Mouse (Mus musculus) kidney, adult 18-20 months (tissue): ENCODE data around the gene Anapc5.
A peak's percentile ranks its signal among the peaks of the same experiment; 100 is the strongest.

Experiments used
- DNase-seq: peaks from one replicate; pipeline ENCODE4 v3.0.0; 2021

Anapc5 gene

DNA sequence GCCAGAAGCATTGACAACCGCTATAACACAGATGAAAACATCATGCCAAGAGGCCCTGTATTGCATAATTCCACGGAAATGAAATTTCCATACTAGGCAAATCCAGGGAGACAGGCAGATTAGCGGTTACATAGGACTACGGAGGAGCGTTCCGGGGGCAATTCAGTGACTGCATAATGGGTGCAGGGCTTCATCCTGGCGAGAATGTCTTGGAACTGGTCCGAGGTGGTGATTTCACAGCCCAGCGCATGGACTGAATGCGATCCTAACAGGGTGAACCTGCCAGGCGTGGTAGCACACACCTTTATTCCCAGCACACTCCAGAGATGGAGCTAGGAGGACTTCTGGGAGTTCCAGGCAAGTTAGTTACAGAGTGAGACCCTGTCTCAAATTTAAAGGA, 53.9 kb downstream of the Anapc5 start:
- no peak for DNase-seq

DNA sequence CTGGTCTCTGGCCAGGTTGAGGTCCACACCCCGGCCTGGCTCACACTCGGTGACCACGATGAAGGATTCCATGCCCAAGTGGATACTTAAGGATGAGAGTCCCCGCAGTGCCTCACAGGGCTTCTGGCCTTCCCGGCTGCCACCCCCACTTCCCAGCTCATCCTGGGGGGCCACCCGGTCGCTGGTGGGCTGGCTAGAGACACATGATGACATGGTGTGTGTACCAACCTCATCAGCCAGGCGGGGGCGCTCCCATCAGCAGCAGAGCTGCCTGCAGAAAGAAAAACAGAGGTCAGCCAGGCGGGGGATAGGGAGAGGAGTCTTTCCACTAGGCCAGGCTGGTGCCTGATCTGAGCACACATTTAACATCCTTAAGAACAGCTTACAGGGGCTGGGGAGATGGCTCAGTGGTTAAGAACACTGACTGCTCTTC, 57.1 kb downstream of the Anapc5 start:
- DNase-seq: peak; percentile 35

DNA sequence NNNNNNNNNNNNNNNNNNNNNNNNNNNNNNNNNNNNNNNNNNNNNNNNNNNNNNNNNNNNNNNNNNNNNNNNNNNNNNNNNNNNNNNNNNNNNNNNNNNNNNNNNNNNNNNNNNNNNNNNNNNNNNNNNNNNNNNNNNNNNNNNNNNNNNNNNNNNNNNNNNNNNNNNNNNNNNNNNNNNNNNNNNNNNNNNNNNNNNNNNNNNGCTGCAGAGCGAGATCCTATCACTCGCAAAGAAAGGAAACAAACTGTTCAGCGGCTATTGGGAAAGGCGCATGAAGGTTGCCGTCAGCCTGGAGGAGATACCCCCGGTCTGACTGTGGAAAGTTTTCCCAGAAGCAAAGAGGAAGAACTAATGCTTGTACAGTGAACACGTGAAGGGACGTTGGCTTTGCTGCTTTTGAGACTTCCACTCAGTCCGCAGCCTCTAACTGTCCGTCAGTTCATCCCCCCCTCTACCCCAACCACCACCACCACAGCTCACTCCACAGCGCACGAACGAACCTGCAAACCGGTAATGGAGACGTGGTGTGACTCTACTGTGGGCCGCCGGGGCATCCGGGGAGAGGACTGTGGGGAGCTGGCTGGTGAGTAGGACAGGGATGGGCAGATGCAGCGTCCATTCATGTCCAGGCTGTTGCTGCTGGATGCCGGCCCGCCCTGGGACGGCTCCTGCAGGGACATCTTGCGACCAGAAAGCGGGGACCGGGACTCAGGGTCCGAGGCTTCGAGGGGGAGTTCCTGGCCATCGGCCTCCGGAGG, 57.7 kb downstream of the Anapc5 start:
- no peak for DNase-seq

DNA sequence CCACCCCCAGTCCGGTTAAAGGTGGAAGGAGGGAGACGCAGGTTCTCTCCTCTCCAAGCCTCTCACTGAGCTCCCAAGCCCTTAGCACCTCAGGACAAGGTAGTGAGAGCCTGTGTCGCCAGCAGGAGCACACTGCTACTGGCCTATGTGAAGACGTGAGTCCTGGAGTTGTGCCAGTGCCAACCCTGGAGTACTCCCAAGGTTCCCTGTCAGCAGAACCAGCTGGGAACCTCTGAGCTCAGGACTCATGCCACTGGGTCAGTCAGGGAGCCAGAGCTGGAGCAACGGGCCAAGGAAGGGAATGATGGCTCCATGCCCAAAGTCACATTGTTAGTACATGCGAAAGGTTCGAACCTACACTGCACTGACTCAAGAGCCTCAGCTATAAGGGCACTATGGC, 64.5 kb downstream of the Anapc5 start:
- DNase-seq: peak; percentile 79

DNA sequence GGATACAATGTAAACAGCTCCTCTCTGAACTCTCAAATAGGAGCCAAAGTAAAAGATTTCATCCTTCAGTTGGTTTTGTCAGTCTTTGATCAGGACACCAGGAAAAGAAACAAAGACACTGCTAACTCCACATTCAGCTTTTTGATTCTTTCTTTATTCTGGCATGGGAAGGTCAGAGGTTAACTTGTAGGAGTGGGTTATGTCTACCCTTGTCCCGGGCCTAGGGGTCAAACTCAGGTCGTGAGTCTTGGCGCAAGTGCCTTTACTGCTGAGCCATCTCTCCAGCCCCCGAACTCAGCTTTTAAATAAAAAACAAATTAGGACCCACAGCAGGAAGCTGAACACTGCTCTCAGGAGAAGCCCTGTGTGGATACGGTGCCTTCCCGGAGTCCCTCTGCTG, 65.0 kb downstream of the Anapc5 start:
- DNase-seq: no peak

DNA sequence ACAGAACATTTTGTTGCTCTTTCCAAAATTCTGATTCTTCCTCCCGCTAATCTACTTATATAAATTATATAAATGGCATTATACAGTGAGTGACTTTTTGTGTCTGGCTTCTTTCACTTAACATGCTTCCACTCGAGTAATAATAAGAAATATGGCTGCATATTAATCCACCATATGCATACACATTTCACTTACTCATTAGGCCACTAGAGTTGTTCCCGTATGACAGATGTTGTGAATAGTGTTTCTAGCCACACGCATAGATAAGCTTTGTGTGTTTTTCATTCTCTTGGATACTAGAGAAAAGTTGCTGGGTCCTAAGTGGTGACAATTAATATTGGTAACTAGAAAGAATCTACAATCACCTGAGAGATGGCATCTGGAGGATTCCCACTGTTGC, 65.5 kb downstream of the Anapc5 start:
- no peak for DNase-seq

DNA sequence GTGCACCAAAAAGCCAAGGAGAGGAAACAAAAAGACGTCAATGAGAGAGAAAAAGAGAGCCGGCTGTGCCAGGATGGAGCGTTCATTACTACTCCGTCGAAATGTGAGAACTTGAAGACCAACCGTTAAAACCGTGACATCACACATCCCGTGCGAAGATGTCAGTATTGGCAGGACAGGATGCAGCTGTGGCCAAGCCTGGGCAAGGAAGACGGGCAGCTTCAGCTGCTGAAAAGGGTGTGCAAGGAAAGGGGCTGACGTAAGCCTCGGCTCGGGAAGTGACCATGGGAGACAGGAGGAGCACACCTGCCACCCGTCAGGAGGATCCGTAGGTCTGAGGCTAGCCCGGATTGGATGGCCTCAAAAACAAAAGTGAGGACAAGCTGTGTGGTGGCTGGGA, 66.7 kb downstream of the Anapc5 start:
- DNase-seq: no peak

DNA sequence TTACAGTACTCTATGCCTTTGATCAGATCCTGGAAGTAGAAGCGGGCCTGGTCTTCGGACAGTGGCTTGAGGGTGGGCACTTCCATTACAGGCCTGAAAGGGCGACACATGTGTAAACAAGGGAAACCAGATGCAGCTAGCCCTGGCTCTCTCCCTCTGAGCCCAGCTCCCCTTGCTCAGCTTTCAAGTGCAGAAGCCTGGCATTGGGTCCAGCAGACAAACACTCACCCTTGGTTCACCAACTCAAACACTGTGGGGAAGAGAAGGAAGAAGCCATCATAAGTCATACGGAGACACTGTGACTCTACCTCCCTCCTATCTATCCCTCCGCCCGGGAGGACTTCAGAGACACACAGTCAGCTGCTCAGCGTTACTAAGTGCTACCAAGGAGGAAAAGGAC, 73.2 kb downstream of the Anapc5 start:
- DNase-seq: no peak

DNA sequence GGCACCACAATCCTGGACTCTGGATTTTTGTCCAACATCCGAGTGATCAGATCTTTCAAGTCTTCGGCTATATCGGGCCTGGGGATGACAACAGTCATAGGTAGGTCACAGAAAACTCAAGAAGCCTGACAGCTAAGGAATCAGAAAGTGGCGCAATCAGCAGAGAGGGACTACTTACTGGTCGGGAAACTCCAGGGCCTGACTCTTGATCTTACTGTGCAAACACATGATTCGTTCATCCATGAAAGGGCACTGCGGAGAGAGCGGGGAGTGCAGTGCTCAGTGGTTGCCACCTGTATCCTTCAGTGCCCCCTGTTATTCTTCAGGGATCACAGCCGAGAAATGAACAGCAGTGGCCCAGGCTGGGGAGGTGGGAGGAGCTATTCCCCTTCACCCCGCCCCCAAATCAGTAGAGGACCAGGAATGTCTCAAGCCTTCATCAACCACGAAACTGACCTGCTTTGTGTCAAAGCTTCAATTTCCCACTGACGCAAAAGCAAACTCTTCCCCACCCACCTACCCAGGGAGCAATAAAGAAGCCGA, 77.2 kb downstream of the Anapc5 start:
- DNase-seq: no peak
